Mouse (Mus musculus) stomach, postnatal 0 days (tissue): ENCODE measurements around the gene Kctd12. TPM values are rescaled to one million over a fixed set of nuclear protein-coding genes. Genes with fewer than 3 reads are reported as not detected.

Source experiments
- ATAC-seq: fragments of 200-750 bp; cut with Nextera tagmentation; 2 replicates; pipeline ENCODE4 v1.8.0; 2017; ENCODE audit not compliant: low FRiP score, low TSS enrichment
- DNase-seq: peaks from one replicate; pipeline ENCODE4 v3.0.0-alpha.2; 2016; ENCODE audit warnings: low spot score
- H3K27ac ChIP-seq: fragments of 300-500 bp; sonication (generic); replicated peaks from 2 replicates; pipeline ENCODE4 v1.5.1; 2014; ENCODE audit warnings: mild to moderate bottlenecking, control low read depth
- H3K27me3 ChIP-seq: fragments of 300-500 bp; sonication (generic); 2 replicates; pipeline ENCODE4 v1.6.1; 2014; ENCODE audit warnings: low read length; ENCODE audit not compliant: control insufficient read depth, insufficient read depth
- H3K36me3 ChIP-seq: fragments of 300-500 bp; sonication (generic); 2 replicates; pipeline ENCODE4 v1.6.1; 2014; ENCODE audit warnings: low read length, mixed read lengths; ENCODE audit not compliant: control insufficient read depth, insufficient read depth
- H3K4me1 ChIP-seq: fragments of 300-500 bp; sonication (generic); replicated peaks from 2 replicates; pipeline ENCODE4 v1.6.1; 2014; ENCODE audit warnings: antibody characterized with exemption; ENCODE audit not compliant: control insufficient read depth, insufficient read depth
- H3K4me2 ChIP-seq: fragments of 300-500 bp; sonication (generic); replicated peaks from 2 replicates; pipeline ENCODE4 v1.6.1; 2014; ENCODE audit warnings: low read depth, mild to moderate bottlenecking, control low read depth, moderate library complexity
- H3K4me3 ChIP-seq: fragments of 300-500 bp; sonication (generic); 2 replicates; pipeline ENCODE4 v1.5.1; 2014; ENCODE audit warnings: low read depth, low read length, control low read depth
- H3K9ac ChIP-seq: fragments of 300-500 bp; sonication (generic); 2 replicates; pipeline ENCODE4 v1.6.1; 2014; ENCODE audit warnings: mild to moderate bottlenecking, low read length, control low read depth, mixed read lengths
- H3K9me3 ChIP-seq: fragments of 300-500 bp; sonication (generic); 2 replicates; pipeline ENCODE4 v1.6.1; 2016; ENCODE audit warnings: low read length; ENCODE audit not compliant: control insufficient read depth
- CTCF ChIP-seq: IDR thresholded peaks from 2 replicates; pipeline ENCODE4 v1.5.1; 2016; ENCODE audit warnings: antibody characterized with exemption, low read depth, mild to moderate bottlenecking, moderate library complexity
- EP300 ChIP-seq: optimal IDR thresholded peaks from 2 replicates; pipeline ENCODE3; 2016; ENCODE audit warnings: antibody characterized with exemption
- WGBS: fragments of 180-500 bp; shearing (Covaris S2); extraction: QIAGEN DNeasy Blood & Tissue Kit; methylation state at CpG from one replicate; pipeline ENCODE4 v1.1.7; 2014; 5-methylcytosine and 5-hydroxymethylcytosine counted together
- polyA plus RNA-seq: library from polyadenylated mRNA; unstranded; fragments of >200 nt; fragmentation: Nextera tagmentation; extraction: Ambion mirVana; gene quantifications from 2 replicates; pipeline ENCODE4 v1.2.1, GENCODE M21; 2015

Kctd12 gene
- polyA plus RNA-seq = 6.1 and 8.1 TPM in 2 replicates

GRCm38 (mm10) chr14:102982627-102983540 lies at the start of gene Kctd12:
Kctd12 (minus strand) TSS chr14:102982637.
- H3K36me3 ChIP-seq = no peaks in the 10 kb centered on the region
- peak within 1 kb of the TSS; percentile 94 for H3K27ac ChIP-seq
- no peaks in the 10 kb centered on the region for H3K27me3 ChIP-seq
- peak within 1 kb of the TSS; percentile 71 for H3K4me3 ChIP-seq
- WGBS = 2% methylated on average over 50 of the region's 66 CpGs
- peak; percentile 44 for TF ChIP-seq EP300
- TF ChIP-seq CTCF = peak; percentile 71
- peak; percentile 89 for DNase-seq
- H3K9ac ChIP-seq = peak within 1 kb of the TSS; percentile 78
- no peaks in the 10 kb centered on the region for H3K9me3 ChIP-seq
- H3K4me1 ChIP-seq = 0 out of 2 replicates have a peak, but pooled peaks cover 2% of the 10 kb centered on the region
- H3K4me2 ChIP-seq = peak within 1 kb of the TSS; percentile 97
- peak; percentile 95 for ATAC-seq

GRCm38 (mm10) chr14:103029203-103029602 lies 46.8 kb upstream of the Kctd12 start:
- H3K27me3 ChIP-seq = no peaks in the 10 kb centered on the region
- 77% methylated on average over 2 of the region's 2 CpGs for whole genome bisulfite sequencing
- H3K9me3 ChIP-seq = no peaks in the 10 kb centered on the region
- H3K36me3 ChIP-seq = no peaks in the 10 kb centered on the region
- ATAC-seq (no peak), DNase-seq (no peak)
- TF ChIP-seq EP300 = no peak
- no peak for TF ChIP-seq CTCF
- H3K27ac ChIP-seq = no peak overlapping the region
- no peak overlapping the region for H3K4me2 ChIP-seq
- H3K4me3 ChIP-seq = no peak overlapping the region
- no peak overlapping the region for H3K9ac ChIP-seq
- H3K4me1 ChIP-seq = no peaks in the 10 kb centered on the region

GRCm38 (mm10) chr14:103020046-103020445 lies 37.6 kb upstream of the Kctd12 start:
- H3K4me1 ChIP-seq = no peaks in the 10 kb centered on the region
- no peak overlapping the region for H3K4me2 ChIP-seq
- no peak overlapping the region for H3K9ac ChIP-seq
- H3K9me3 ChIP-seq = no peaks in the 10 kb centered on the region
- DNase-seq (no peak), ATAC-seq (no peak)
- 23% methylated on average over 2 of the region's 2 CpGs for WGBS
- H3K36me3 ChIP-seq = no peaks in the 10 kb centered on the region
- no peak overlapping the region for H3K4me3 ChIP-seq
- no peak overlapping the region for H3K27ac ChIP-seq
- H3K27me3 ChIP-seq = no peaks in the 10 kb centered on the region
- TF ChIP-seq CTCF (no peak), EP300 (no peak)

- H3K27me3 ChIP-seq = no peaks in the 10 kb centered on the region
- no peak overlapping the region for H3K4me2 ChIP-seq
- H3K9ac ChIP-seq = no peak overlapping the region
- no peak overlapping the region for H3K4me3 ChIP-seq
- WGBS = 60% methylated on average over 5 of the region's 5 CpGs
- DNase-seq = no peak
- TF ChIP-seq EP300 = no peak
- TF ChIP-seq CTCF = no peak
- no peaks in the 10 kb centered on the region for H3K36me3 ChIP-seq
- H3K27ac ChIP-seq = no peak overlapping the region
- no peak for ATAC-seq
- H3K4me1 ChIP-seq = no peaks in the 10 kb centered on the region
- no peaks in the 10 kb centered on the region for H3K9me3 ChIP-seq
Measured at GRCm38 (mm10) chr14:103017009-103017408, 34.6 kb upstream of the Kctd12 start.

GRCm38 (mm10) chr14:103012563-103013150 lies 30.2 kb upstream of the Kctd12 start:
- Histone ChIP-seq H3K36me3 (no peaks in the 10 kb centered on the region), H3K4me2 (no peak overlapping the region), H3K27ac (no peak overlapping the region), H3K4me1 (no peaks in the 10 kb centered on the region), H3K9me3 (no peaks in the 10 kb centered on the region), H3K9ac (no peak overlapping the region), H3K27me3 (no peaks in the 10 kb centered on the region), H3K4me3 (no peak overlapping the region)
- 29% methylated on average over 4 of the region's 4 CpGs for WGBS
- peak; percentile 61 for DNase-seq
- ATAC-seq = peak; percentile 88
- TF ChIP-seq CTCF = peak; percentile 88
- TF ChIP-seq EP300 = no peak

GRCm38 (mm10) chr14:103011782-103012181 lies 29.3 kb upstream of the Kctd12 start:
- no peak overlapping the region for H3K9ac ChIP-seq
- H3K27me3 ChIP-seq = no peaks in the 10 kb centered on the region
- no peaks in the 10 kb centered on the region for H3K36me3 ChIP-seq
- no peaks in the 10 kb centered on the region for H3K4me1 ChIP-seq
- DNase-seq = peak; percentile 51
- no peak overlapping the region for H3K4me3 ChIP-seq
- H3K9me3 ChIP-seq = no peaks in the 10 kb centered on the region
- TF ChIP-seq EP300 (no peak), CTCF (peak; percentile 76)
- H3K27ac ChIP-seq = no peak overlapping the region
- 25% methylated on average over 5 of the region's 5 CpGs for WGBS
- H3K4me2 ChIP-seq = no peak overlapping the region
- ATAC-seq = no peak
